Mouse (Mus musculus) limb, embryonic 12.5 days (tissue): Measurements from ENCODE around the gene Rnase9. TPM values are rescaled to one million over a fixed set of nuclear protein-coding genes. Genes with fewer than 3 reads are reported as not detected.
A peak's percentile ranks its signal among the peaks of the same experiment; 100 is the strongest.

Source experiments
- ATAC-seq: fragments of 200-750 bp; cut with Nextera tagmentation; 2 replicates; pipeline ENCODE4 v1.8.0; 2017; ENCODE audit warnings: low read depth, moderate TSS enrichment; ENCODE audit not compliant: insufficient number of reproducible peaks, insufficient read depth, low FRiP score, low TSS enrichment
- H3K27ac ChIP-seq: fragments of 300-500 bp; sonication (generic); 2 replicates; pipeline ENCODE4 v1.5.1; 2016; ENCODE audit warnings: mild to moderate bottlenecking, moderate library complexity
- H3K27me3 ChIP-seq: fragments of 300-500 bp; sonication (generic); 2 replicates; pipeline ENCODE4 v1.6.1; 2016; ENCODE audit warnings: mild to moderate bottlenecking, moderate library complexity
- H3K36me3 ChIP-seq: fragments of 300-500 bp; sonication (generic); 2 replicates; pipeline ENCODE4 v1.6.1; 2016; ENCODE audit warnings: mild to moderate bottlenecking, moderate library complexity
- H3K4me1 ChIP-seq: fragments of 300-500 bp; sonication (generic); replicated peaks from 2 replicates; pipeline ENCODE4 v1.6.1; 2016
- H3K4me2 ChIP-seq: fragments of 300-500 bp; sonication (generic); 2 replicates; pipeline ENCODE4 v1.6.1; 2016; ENCODE audit warnings: mild to moderate bottlenecking, moderate library complexity
- H3K4me3 ChIP-seq: fragments of 300-500 bp; sonication (generic); replicated peaks from 2 replicates; pipeline ENCODE4 v1.5.1; 2016; ENCODE audit warnings: mild to moderate bottlenecking
- H3K9ac ChIP-seq: fragments of 300-500 bp; sonication (generic); replicated peaks from 2 replicates; pipeline ENCODE4 v1.6.1; 2016; ENCODE audit warnings: mild to moderate bottlenecking, moderate library complexity
- H3K9me3 ChIP-seq: fragments of 300-500 bp; sonication (generic); 2 replicates; pipeline ENCODE4 v1.6.1; 2016; ENCODE audit warnings: mild to moderate bottlenecking, moderate library complexity
- WGBS: fragments of 180-500 bp; shearing (Covaris S2); methylation state at CpG from one replicate; pipeline ENCODE4 v1.1.7; 2016; 5-methylcytosine and 5-hydroxymethylcytosine counted together
- polyA plus RNA-seq: library from polyadenylated mRNA; unstranded; fragments of >200 nt; fragmentation: Nextera tagmentation; extraction: Ambion mirVana; gene quantifications from 2 replicates; pipeline ENCODE4 v1.2.1, GENCODE M21; 2016

Gene Rnase9
- polyA plus RNA-seq, result not detected in 2 replicates

- no peaks in the 10 kb centered on the region for H3K4me1 ChIP-seq
- H3K27me3 ChIP-seq, result no peaks in the 10 kb centered on the region
- H3K4me3 ChIP-seq, result no peak within 1 kb of the TSS
- no peak within 1 kb of the TSS for H3K9ac ChIP-seq
- H3K9me3 ChIP-seq, result no peaks in the 10 kb centered on the region
- WGBS, result 82% methylated on average over 6 of the region's 6 CpGs
- H3K4me2 ChIP-seq, result no peak within 1 kb of the TSS
- no peak within 1 kb of the TSS for H3K27ac ChIP-seq
- no peaks in the 10 kb centered on the region for H3K36me3 ChIP-seq
- no peak for ATAC-seq
Observed at GRCm38 (mm10) chr14:51041769-51042168, at the start of gene Rnase9. Rnase9 (minus strand) TSS chr14:51041869.

- under 1% methylated on average over 27 of the region's 27 CpGs for WGBS
- H3K4me2 ChIP-seq, result peak overlapping the region; percentile 68
- H3K9me3 ChIP-seq, result no peaks in the 10 kb centered on the region
- H3K9ac ChIP-seq, result peak overlapping the region; percentile 68
- no peaks in the 10 kb centered on the region; the same call in 1 of the 2 replicates for H3K27me3 ChIP-seq
- H3K4me1 ChIP-seq, result 0 out of 2 replicates have a peak, but pooled peaks cover 3% of the 10 kb centered on the region
- H3K4me3 ChIP-seq, result peak overlapping the region; percentile 59
- peak overlapping the region; percentile 87 for H3K27ac ChIP-seq
- ATAC-seq, result no peak; the same call in 1 of the 2 replicates
- no peaks in the 10 kb centered on the region for H3K36me3 ChIP-seq
Observed at GRCm38 (mm10) chr14:51090077-51090781, 48.6 kb upstream of the Rnase9 start.

- 0 out of 2 replicates have a peak overlapping the region, but pooled peaks have one; percentile 12 for H3K9ac ChIP-seq
- H3K4me1 ChIP-seq, result 0 out of 2 replicates have a peak, but pooled peaks cover 3% of the 10 kb centered on the region
- WGBS, result under 1% methylated on average over 15 of the region's 15 CpGs
- H3K4me3 ChIP-seq, result peak overlapping the region; percentile 59
- H3K27ac ChIP-seq, result peak overlapping the region; percentile 87
- ATAC-seq, result no peak; the same call in 1 of the 2 replicates
- no peaks in the 10 kb centered on the region for H3K9me3 ChIP-seq
- peak overlapping the region; percentile 68 for H3K4me2 ChIP-seq
- H3K36me3 ChIP-seq, result no peaks in the 10 kb centered on the region
- no peaks in the 10 kb centered on the region; the same call in 1 of the 2 replicates for H3K27me3 ChIP-seq
Observed at GRCm38 (mm10) chr14:51089674-51090076, 48.0 kb upstream of the Rnase9 start.

- Histone ChIP-seq H3K27ac (peak overlapping the region; percentile 75), H3K36me3 (no peaks in the 10 kb centered on the region), H3K4me2 (peak overlapping the region; percentile 68), H3K4me1 (0 out of 2 replicates have a peak, but pooled peaks cover 3% of the 10 kb centered on the region), H3K27me3 (peaks cover 4% of the 10 kb centered on the region; the same call in 1 of the 2 replicates), H3K9ac (peak overlapping the region; percentile 51), H3K4me3 (peak overlapping the region; percentile 59), H3K9me3 (no peaks in the 10 kb centered on the region)
- ATAC-seq, result peak; percentile 88
- WGBS, result under 1% methylated on average over 34 of the region's 34 CpGs
Observed at GRCm38 (mm10) chr14:51088970-51089673, 47.5 kb upstream of the Rnase9 start.

- Histone ChIP-seq H3K9me3 (no peaks in the 10 kb centered on the region), H3K27ac (peak overlapping the region; percentile 75), H3K4me1 (0 out of 2 replicates have a peak, but pooled peaks cover 7% of the 10 kb centered on the region), H3K36me3 (no peaks in the 10 kb centered on the region), H3K27me3 (peaks cover 10% of the 10 kb centered on the region; the same call in 1 of the 2 replicates), H3K9ac (peak overlapping the region; percentile 51), H3K4me3 (peak overlapping the region; percentile 59), H3K4me2 (peak overlapping the region; percentile 68)
- ATAC-seq, result peak; percentile 19; the same call in 1 of the 2 replicates
- WGBS, result 1% methylated on average over 23 of the region's 23 CpGs
Observed at GRCm38 (mm10) chr14:51088166-51088969, 46.7 kb upstream of the Rnase9 start.

- 11% methylated on average over 9 of the region's 9 CpGs for WGBS
- Histone ChIP-seq H3K4me3 (peak overlapping the region; percentile 59), H3K9ac (no peak overlapping the region), H3K4me1 (peaks cover 11% of the 10 kb centered on the region; the same call in 1 of the 2 replicates), H3K36me3 (no peaks in the 10 kb centered on the region), H3K27me3 (peaks cover 16% of the 10 kb centered on the region), H3K4me2 (peak overlapping the region; percentile 68), H3K27ac (no peak overlapping the region), H3K9me3 (no peaks in the 10 kb centered on the region)
- ATAC-seq, result no peak
Observed at GRCm38 (mm10) chr14:51087762-51088161, 46.1 kb upstream of the Rnase9 start.

- H3K4me3 ChIP-seq, result no peak overlapping the region
- no peak overlapping the region for H3K27ac ChIP-seq
- peaks cover 32% of the 10 kb centered on the region for H3K27me3 ChIP-seq
- H3K4me1 ChIP-seq, result peaks cover 11% of the 10 kb centered on the region; the same call in 1 of the 2 replicates
- no peak for ATAC-seq
- 81% methylated on average over 4 of the region's 4 CpGs for WGBS
- H3K4me2 ChIP-seq, result no peak overlapping the region
- H3K36me3 ChIP-seq, result no peaks in the 10 kb centered on the region
- no peak overlapping the region for H3K9ac ChIP-seq
- no peaks in the 10 kb centered on the region for H3K9me3 ChIP-seq
Observed at GRCm38 (mm10) chr14:51085911-51086310, 44.2 kb upstream of the Rnase9 start.

- H3K4me1 ChIP-seq, result peaks cover 11% of the 10 kb centered on the region; the same call in 1 of the 2 replicates
- ATAC-seq, result no peak
- no peak overlapping the region for H3K4me2 ChIP-seq
- 65% methylated on average over 2 of the region's 2 CpGs for WGBS
- H3K9ac ChIP-seq, result no peak overlapping the region
- peaks cover 41% of the 10 kb centered on the region for H3K27me3 ChIP-seq
- H3K9me3 ChIP-seq, result no peaks in the 10 kb centered on the region
- no peak overlapping the region for H3K4me3 ChIP-seq
- no peak overlapping the region for H3K27ac ChIP-seq
- no peaks in the 10 kb centered on the region for H3K36me3 ChIP-seq
Observed at GRCm38 (mm10) chr14:51085086-51085485, 43.4 kb upstream of the Rnase9 start.

GRCm38 (mm10) chr14:51083805-51084204 is 42.1 kb upstream of the Rnase9 start:
- Histone ChIP-seq H3K9ac (no peak overlapping the region), H3K4me3 (peak overlapping the region; percentile 55), H3K4me2 (peak overlapping the region; percentile 89), H3K9me3 (no peaks in the 10 kb centered on the region), H3K27me3 (peaks cover 45% of the 10 kb centered on the region), H3K4me1 (peaks cover 11% of the 10 kb centered on the region; the same call in 1 of the 2 replicates), H3K27ac (no peak overlapping the region), H3K36me3 (no peaks in the 10 kb centered on the region)
- no peak for ATAC-seq
- 11% methylated on average over 7 of the region's 7 CpGs for WGBS
